Mouse (Mus musculus): ENCODE data around the gene Smg1. TPM values are rescaled to one million over a fixed set of nuclear protein-coding genes. Genes with fewer than 3 reads are reported as not detected.

Smg1 gene
- polyA plus RNA-seq, 1 experiment from 2014 or later: 11.7 TPM

DNA sequence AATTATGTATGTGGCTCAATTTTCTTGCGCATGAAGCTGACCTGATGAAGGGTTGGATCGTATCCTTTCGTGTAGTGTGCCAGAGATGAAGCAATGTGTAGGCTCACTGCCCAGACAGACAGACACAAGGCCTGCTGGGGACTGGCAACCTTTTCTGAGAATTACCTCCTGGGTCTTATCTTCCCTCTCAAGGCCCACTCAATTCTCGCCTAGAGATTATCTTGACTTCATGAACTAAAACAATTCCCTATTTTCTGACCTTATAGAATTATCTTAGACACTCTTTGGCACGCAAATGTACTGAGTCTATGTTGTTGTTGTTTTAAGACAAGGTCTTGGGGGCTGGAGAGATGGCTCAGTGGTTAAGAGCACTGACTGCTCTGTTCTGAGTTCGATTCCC lies 22.6 kb upstream of the Smg1 start:
- no peak overlapping the region for H3K9ac ChIP-seq (replicated peaks; ENCODE audit: low read length)
- ATAC-seq (ENCODE audit: low FRiP score, low TSS enrichment): no peak
- WGBS: 91% methylated on average over 6 of the region's 6 CpGs
- no peak overlapping the region for H3K4me2 ChIP-seq (replicated peaks; ENCODE audit: low read depth, low read length)
- H3K36me3 ChIP-seq (ENCODE audit: insufficient read depth, low read length): no peaks in the 10 kb centered on the region
- H3K4me1 ChIP-seq (ENCODE audit: insufficient read depth, low read length): no peaks in the 10 kb centered on the region
- H3K9me3 ChIP-seq (ENCODE audit: low read length): no peaks in the 10 kb centered on the region
- H3K27ac ChIP-seq (ENCODE audit: low read length): no peak overlapping the region
- no peak overlapping the region for H3K4me3 ChIP-seq (ENCODE audit: low read length)
- H3K27me3 ChIP-seq (ENCODE audit: insufficient read depth, low read length): no peaks in the 10 kb centered on the region

DNA sequence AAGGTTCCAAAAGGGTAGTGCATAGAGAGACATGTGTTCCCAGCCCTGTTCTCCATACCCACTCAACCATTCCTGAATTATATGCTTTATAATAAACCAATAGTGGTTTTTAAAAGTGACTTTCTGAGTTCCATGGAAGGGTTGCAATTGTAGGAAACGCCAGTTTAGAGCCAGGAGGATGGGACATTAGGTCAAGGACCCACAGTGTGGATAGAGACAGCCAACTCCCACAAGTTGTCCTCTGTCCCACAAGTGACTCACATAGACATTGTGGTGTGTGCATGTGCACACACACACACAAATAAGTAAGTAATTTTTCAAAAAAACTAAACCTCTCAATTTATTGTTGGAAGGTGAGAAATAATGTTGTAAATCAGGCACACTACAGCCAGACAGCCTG lies 20.1 kb upstream of the Smg1 start:
- H3K4me3 ChIP-seq (ENCODE audit: low read length): no peak overlapping the region
- no peaks in the 10 kb centered on the region for H3K9me3 ChIP-seq (ENCODE audit: low read length)
- WGBS: 66% methylated on average over 1 of the region's 1 CpGs
- no peaks in the 10 kb centered on the region for H3K4me1 ChIP-seq (ENCODE audit: insufficient read depth, low read length)
- H3K27me3 ChIP-seq (ENCODE audit: insufficient read depth, low read length): no peaks in the 10 kb centered on the region
- ATAC-seq (ENCODE audit: low FRiP score, low TSS enrichment): no peak
- H3K27ac ChIP-seq (ENCODE audit: low read length): no peak overlapping the region
- H3K9ac ChIP-seq (replicated peaks; ENCODE audit: low read length): no peak overlapping the region
- H3K4me2 ChIP-seq (replicated peaks; ENCODE audit: low read depth, low read length): no peak overlapping the region
- H3K36me3 ChIP-seq (ENCODE audit: insufficient read depth, low read length): no peaks in the 10 kb centered on the region

DNA sequence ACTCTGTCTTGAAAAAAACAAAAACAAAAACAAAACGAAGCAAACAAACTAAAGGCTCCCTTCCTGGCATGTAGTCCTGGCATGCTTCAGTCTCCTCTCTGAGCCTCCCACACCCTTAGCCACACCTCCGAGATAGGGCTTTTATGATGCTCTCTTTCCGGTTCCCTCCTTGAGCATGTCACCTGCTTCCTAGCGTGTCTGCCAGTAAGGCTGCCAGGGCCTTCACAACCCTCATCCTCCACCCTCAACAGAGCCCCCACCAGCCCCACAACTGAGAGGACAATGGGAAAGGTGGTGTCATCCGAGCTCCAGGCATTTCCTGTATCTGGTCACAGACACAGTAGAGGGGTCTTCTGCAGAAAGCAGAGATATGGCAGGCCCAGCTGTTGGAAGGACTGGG lies 18.9 kb upstream of the Smg1 start:
- H3K9ac ChIP-seq (replicated peaks; ENCODE audit: low read length): no peak overlapping the region
- H3K4me2 ChIP-seq (replicated peaks; ENCODE audit: low read depth, low read length): no peak overlapping the region
- H3K36me3 ChIP-seq (ENCODE audit: insufficient read depth, low read length): no peaks in the 10 kb centered on the region
- H3K27ac ChIP-seq (ENCODE audit: low read length): no peak overlapping the region
- H3K4me3 ChIP-seq (ENCODE audit: low read length): no peak overlapping the region
- H3K4me1 ChIP-seq (ENCODE audit: insufficient read depth, low read length): no peaks in the 10 kb centered on the region
- H3K9me3 ChIP-seq (ENCODE audit: low read length): no peaks in the 10 kb centered on the region
- 46% methylated on average over 5 of the region's 5 CpGs for WGBS
- ATAC-seq (ENCODE audit: low FRiP score, low TSS enrichment): no peak
- H3K27me3 ChIP-seq (ENCODE audit: insufficient read depth, low read length): no peaks in the 10 kb centered on the region

DNA sequence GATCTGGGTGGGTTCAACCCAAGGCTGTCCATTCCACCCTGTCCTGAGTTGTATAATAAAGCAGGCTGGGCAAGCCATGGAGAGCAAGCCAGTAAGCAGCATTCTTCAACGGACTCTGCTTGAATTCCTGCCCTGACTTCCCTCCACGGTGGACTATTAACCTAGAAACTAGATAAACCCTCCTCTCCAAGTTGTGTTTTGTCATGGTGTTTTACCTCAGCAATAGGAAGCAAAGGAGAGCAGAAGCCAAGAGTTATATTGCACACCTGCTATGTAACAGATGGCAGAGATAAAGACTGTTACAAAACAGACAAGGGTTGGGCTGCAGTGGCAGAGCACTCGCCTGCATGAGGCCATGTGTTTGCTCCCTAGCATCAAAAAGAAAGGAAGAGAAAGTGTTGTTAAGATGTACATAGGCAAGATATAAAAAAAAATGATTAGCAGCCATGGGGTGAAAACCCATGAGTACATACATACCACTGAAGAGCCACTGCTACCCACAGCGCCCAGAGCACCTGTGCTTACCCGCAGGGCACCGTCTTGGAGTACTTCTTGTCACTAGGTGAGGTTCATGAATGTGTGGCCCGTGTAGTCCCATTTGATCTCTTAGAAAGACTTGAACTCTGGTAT lies 16.3 kb upstream of the Smg1 start:
- no peak overlapping the region for H3K27ac ChIP-seq (ENCODE audit: low read length)
- H3K27me3 ChIP-seq (ENCODE audit: insufficient read depth, low read length): no peaks in the 10 kb centered on the region
- H3K36me3 ChIP-seq (ENCODE audit: insufficient read depth, low read length): no peaks in the 10 kb centered on the region
- 87% methylated on average over 7 of the region's 7 CpGs for WGBS
- no peaks in the 10 kb centered on the region for H3K9me3 ChIP-seq (ENCODE audit: low read length)
- ATAC-seq (ENCODE audit: low FRiP score, low TSS enrichment): no peak
- no peaks in the 10 kb centered on the region for H3K4me1 ChIP-seq (ENCODE audit: insufficient read depth, low read length)
- H3K9ac ChIP-seq (replicated peaks; ENCODE audit: low read length): no peak overlapping the region
- H3K4me3 ChIP-seq (ENCODE audit: low read length): no peak overlapping the region
- no peak overlapping the region for H3K4me2 ChIP-seq (replicated peaks; ENCODE audit: low read depth, low read length)

DNA sequence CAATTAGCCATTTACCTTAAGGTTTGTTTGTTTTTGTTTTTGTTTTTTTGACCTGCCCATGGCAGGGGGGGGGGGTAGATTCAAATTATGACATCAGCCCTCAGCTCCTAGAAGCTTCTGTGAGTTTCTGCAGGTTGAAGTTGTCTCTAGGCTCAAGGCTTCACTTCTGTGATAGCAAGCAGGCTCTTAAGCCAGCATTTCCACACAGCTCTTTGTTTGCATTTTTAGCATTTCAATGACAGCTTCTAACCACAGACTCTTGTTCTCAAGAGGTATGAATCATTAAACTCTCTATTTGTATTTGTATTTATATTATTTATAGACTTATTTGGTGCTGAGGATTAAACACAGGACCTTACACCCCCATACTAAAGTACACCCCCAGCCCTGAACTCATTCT lies 15.0 kb upstream of the Smg1 start:
- Histone ChIP-seq H3K27me3 (ENCODE audit: insufficient read depth, low read length) (no peaks in the 10 kb centered on the region), H3K4me3 (ENCODE audit: low read length) (no peak overlapping the region), H3K4me2 (replicated peaks; ENCODE audit: low read depth, low read length) (no peak overlapping the region), H3K27ac (ENCODE audit: low read length) (no peak overlapping the region), H3K4me1 (ENCODE audit: insufficient read depth, low read length) (no peaks in the 10 kb centered on the region), H3K9me3 (ENCODE audit: low read length) (no peaks in the 10 kb centered on the region), H3K9ac (replicated peaks; ENCODE audit: low read length) (no peak overlapping the region), H3K36me3 (ENCODE audit: insufficient read depth, low read length) (no peaks in the 10 kb centered on the region)
- ATAC-seq (ENCODE audit: low FRiP score, low TSS enrichment): no peak

DNA sequence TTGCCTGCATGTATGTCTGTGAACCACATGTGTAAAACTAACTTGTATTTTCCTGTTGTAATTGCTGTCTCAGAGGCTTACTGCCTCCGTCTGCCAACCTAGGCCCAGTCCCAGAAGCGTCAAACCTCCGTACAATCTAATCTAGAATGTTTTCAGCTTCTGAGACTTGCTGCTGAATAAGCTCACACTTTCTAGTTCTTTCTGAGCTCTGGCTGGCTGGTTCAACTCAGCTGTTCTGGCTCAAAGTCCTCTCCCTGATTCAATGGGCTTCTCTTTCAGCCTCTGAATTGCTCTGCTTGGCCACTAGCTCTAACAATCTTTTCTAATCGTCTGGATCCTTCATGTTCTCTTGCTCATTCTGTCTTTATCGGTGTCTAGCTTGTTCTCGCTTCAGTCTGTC lies 13.3 kb upstream of the Smg1 start:
- H3K4me1 ChIP-seq (ENCODE audit: insufficient read depth, low read length): 0 out of 2 replicates have a peak, but pooled peaks cover 3% of the 10 kb centered on the region
- H3K27me3 ChIP-seq (ENCODE audit: insufficient read depth, low read length): no peaks in the 10 kb centered on the region
- H3K27ac ChIP-seq (ENCODE audit: low read length): no peak overlapping the region
- no peaks in the 10 kb centered on the region for H3K9me3 ChIP-seq (ENCODE audit: low read length)
- H3K36me3 ChIP-seq (ENCODE audit: insufficient read depth, low read length): no peaks in the 10 kb centered on the region
- H3K9ac ChIP-seq (replicated peaks; ENCODE audit: low read length): no peak overlapping the region
- ATAC-seq (ENCODE audit: low FRiP score, low TSS enrichment): no peak
- H3K4me2 ChIP-seq (replicated peaks; ENCODE audit: low read depth, low read length): no peak overlapping the region
- WGBS: 84% methylated on average over 6 of the region's 6 CpGs
- no peak overlapping the region for H3K4me3 ChIP-seq (ENCODE audit: low read length)

DNA sequence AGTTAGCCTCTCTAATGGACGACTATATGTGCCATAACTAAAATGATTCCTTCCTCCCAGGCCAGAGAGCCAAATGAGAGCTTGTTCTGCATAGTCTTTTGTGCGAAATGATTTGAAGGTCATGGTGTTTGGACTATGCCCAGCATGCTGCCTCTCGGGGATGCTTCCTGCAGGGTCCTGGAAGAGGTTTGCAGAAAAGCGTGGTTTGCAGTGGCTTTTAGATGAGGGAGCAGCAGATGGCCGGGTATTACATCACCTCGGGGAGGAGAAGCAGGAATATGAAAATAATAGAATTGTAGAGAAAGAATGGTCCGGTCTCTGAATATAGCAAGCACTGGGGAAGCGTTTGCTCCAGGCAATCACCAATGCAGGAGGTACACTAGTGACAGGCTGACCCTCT lies 11.0 kb upstream of the Smg1 start:
- 0 out of 2 replicates have a peak, but pooled peaks cover 3% of the 10 kb centered on the region for H3K4me1 ChIP-seq (ENCODE audit: insufficient read depth, low read length)
- ATAC-seq (ENCODE audit: low FRiP score, low TSS enrichment): no peak
- no peak overlapping the region for H3K4me2 ChIP-seq (replicated peaks; ENCODE audit: low read depth, low read length)
- H3K27me3 ChIP-seq (ENCODE audit: insufficient read depth, low read length): no peaks in the 10 kb centered on the region
- H3K27ac ChIP-seq (ENCODE audit: low read length): no peak overlapping the region
- H3K9ac ChIP-seq (replicated peaks; ENCODE audit: low read length): no peak overlapping the region
- H3K4me3 ChIP-seq (ENCODE audit: low read length): no peak overlapping the region
- H3K9me3 ChIP-seq (ENCODE audit: low read length): no peaks in the 10 kb centered on the region
- H3K36me3 ChIP-seq (ENCODE audit: insufficient read depth, low read length): no peaks in the 10 kb centered on the region
- 80% methylated on average over 8 of the region's 8 CpGs for WGBS

DNA sequence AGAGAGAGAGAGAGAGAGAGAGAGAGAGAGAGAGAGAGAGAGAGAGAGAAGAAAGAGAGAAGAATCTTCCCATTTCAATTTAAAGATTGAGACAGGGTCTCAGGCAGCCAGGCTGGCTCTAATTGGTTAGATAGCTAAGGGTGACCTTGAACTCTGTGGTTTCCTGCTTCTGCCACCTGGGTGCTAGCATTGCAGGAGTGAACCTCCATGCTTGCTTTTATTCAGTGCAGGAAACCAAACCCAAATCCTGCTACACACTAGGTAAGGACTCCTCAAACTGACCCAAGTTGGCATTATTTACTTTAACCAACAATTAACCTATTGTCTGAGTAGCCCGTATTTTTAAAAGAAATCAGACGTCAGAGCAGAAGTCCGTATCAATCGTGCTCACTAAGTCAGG lies 10.5 kb upstream of the Smg1 start:
- H3K36me3 ChIP-seq (ENCODE audit: insufficient read depth, low read length): no peaks in the 10 kb centered on the region
- H3K27me3 ChIP-seq (ENCODE audit: insufficient read depth, low read length): no peaks in the 10 kb centered on the region
- no peak overlapping the region for H3K4me3 ChIP-seq (ENCODE audit: low read length)
- no peak overlapping the region for H3K4me2 ChIP-seq (replicated peaks; ENCODE audit: low read depth, low read length)
- H3K9ac ChIP-seq (replicated peaks; ENCODE audit: low read length): no peak overlapping the region
- ATAC-seq (ENCODE audit: low FRiP score, low TSS enrichment): no peak
- 57% methylated on average over 4 of the region's 4 CpGs for whole genome bisulfite sequencing
- H3K4me1 ChIP-seq (ENCODE audit: insufficient read depth, low read length): 0 out of 2 replicates have a peak, but pooled peaks cover 3% of the 10 kb centered on the region
- H3K9me3 ChIP-seq (ENCODE audit: low read length): no peaks in the 10 kb centered on the region
- no peak overlapping the region for H3K27ac ChIP-seq (ENCODE audit: low read length)

DNA sequence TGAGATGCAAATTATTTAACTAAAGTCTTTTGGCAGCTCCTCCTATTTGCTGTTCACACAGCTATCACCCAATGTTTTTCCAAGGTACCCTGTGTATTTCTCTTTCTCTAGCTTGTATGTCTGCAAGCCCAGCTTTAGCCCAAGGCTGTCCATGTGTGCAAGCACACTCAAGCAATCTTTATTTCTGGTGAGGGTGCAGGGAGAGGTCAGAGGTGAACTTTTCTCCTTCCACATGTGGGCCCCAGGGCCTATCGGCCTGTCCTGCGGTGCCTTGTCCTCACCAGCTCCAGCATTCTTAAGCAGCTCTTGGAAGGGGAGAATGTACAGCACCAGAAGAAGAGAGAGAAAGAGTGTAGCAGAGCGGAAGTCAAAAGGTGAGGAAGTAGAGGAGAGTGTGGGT lies 9.5 kb upstream of the Smg1 start:
- H3K4me3 ChIP-seq (ENCODE audit: low read length): no peak overlapping the region
- H3K27me3 ChIP-seq (ENCODE audit: insufficient read depth, low read length): no peaks in the 10 kb centered on the region
- no peak overlapping the region for H3K27ac ChIP-seq (ENCODE audit: low read length)
- 74% methylated on average over 3 of the region's 3 CpGs for WGBS
- H3K9ac ChIP-seq (replicated peaks; ENCODE audit: low read length): no peak overlapping the region
- no peak overlapping the region for H3K4me2 ChIP-seq (replicated peaks; ENCODE audit: low read depth, low read length)
- no peaks in the 10 kb centered on the region for H3K9me3 ChIP-seq (ENCODE audit: low read length)
- no peak for ATAC-seq (ENCODE audit: low FRiP score, low TSS enrichment)
- no peaks in the 10 kb centered on the region for H3K36me3 ChIP-seq (ENCODE audit: insufficient read depth, low read length)
- 0 out of 2 replicates have a peak, but pooled peaks cover 3% of the 10 kb centered on the region for H3K4me1 ChIP-seq (ENCODE audit: insufficient read depth, low read length)

DNA sequence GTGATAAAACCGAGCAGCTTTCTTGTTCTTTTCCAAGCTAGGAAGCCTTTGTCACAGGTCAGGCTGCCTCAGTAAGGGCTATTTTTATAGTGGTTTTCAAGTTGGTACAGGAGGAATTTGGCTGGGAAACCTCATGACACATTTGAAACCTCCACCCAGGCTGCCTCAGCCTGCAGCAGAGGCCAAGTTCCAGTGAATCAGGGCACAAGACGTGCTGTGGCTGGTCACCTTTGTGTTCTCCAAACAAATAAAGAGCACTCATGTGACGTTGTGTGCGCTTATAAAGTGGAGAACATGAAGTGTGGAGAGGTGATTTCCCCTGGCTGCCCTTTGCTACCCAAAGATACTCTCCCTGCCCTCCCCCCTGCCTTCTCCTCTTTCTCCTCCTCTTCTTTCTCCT lies 8.9 kb upstream of the Smg1 start:
- no peak for ATAC-seq (ENCODE audit: low FRiP score, low TSS enrichment)
- WGBS: 17% methylated on average over 4 of the region's 4 CpGs
- no peak overlapping the region for H3K27ac ChIP-seq (ENCODE audit: low read length)

More for the DNA sequence above, 8.9 kb upstream of the Smg1 start:
- Histone ChIP-seq H3K9ac (replicated peaks; ENCODE audit: low read length) (no peak overlapping the region), H3K4me1 (ENCODE audit: insufficient read depth, low read length) (0 out of 2 replicates have a peak, but pooled peaks cover 3% of the 10 kb centered on the region), H3K4me2 (replicated peaks; ENCODE audit: low read depth, low read length) (no peak overlapping the region), H3K36me3 (ENCODE audit: insufficient read depth, low read length) (no peaks in the 10 kb centered on the region), H3K4me3 (ENCODE audit: low read length) (no peak overlapping the region), H3K9me3 (ENCODE audit: low read length) (no peaks in the 10 kb centered on the region), H3K27me3 (ENCODE audit: insufficient read depth, low read length) (no peaks in the 10 kb centered on the region)

Data from kidney, embryonic 16.5 days (tissue).